Mouse (Mus musculus) thymus, postnatal 36 days (tissue): ENCODE measurements around the gene Cmah.

Experiments used
- DNase-seq, 2 experiments: peaks; one replicate each; pipeline ENCODE4 v3.0.0; 2022; ENCODE audit warnings: mixed read lengths in 2 of 2

Cmah gene

DNA sequence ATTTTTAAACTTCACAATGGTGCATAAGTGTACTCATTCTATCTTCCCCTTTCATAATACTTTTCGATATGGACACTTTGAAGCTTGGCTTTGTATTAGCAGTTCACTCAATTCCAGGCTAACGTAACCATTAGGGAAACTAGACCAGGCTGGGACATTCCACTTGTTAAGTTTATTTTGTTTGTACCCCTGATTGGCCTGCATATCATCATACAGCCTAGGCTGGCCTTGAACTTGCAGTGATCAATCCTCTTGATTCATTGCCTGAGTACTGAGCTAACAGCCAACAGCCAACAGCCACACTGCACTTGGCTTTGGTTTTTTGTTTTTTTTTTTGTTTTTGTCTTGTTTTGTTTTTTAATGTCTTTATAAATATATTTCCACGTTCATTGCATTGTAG lies 157.6 kb downstream of the Cmah start:
- no peak for DNase-seq

DNA sequence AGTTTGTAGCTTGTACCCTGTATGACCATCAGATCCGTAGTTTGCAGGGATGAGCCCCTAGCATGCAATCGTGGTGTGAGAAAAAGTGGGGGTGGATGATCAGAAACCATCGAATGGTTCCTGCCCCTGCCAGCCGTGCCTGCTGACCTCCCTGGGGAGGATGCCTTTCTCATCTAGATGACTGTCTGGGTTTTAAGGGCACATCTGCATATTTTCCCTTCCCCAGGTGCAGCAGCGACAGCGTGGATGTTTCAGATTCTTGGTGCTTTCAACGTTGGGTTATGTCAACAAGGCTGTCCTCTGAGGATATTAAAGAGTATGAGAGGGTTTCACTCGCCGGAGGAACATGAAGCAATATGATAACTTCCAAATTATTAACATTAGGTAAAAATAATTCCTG lies 158.8 kb downstream of the Cmah start:
- no peak for DNase-seq

DNA sequence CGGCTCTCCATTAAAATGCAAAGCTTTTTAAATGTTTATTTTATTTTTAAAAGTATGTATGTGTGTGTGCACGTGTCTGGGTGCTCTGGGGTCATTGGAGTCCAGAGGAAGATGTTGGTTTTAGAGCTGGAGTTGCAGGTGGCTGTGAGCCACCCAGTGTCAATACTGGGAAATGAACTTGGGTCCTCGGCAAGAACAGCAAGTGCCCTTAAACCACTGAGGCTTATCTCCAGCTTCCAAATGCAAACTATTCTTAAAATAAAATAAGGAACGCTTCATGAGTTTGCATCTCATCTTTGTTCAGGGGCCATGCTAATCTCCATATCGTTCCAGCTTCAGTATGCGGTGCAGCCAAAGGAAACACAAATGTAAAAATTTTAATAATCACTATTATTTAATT lies 159.2 kb downstream of the Cmah start:
- DNase-seq = no peak

DNA sequence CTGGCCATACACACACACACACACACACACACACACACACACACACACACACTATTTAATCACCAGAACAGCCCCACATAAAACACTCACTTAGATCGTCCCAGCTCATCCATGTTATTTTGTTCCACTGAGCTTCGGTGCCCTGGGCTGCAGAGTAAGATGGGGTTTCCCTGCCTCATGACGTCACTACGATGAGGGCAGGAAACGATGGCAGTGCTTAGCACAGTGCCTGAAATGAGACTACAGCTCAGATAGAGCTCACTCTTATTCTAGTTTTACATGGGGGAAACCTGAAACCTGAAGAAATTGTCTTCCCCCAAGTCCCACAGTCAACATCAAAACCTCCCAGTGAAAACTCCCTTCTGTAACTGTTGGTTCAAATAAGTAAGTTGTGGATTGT lies 159.9 kb downstream of the Cmah start:
- DNase-seq = no peak

DNA sequence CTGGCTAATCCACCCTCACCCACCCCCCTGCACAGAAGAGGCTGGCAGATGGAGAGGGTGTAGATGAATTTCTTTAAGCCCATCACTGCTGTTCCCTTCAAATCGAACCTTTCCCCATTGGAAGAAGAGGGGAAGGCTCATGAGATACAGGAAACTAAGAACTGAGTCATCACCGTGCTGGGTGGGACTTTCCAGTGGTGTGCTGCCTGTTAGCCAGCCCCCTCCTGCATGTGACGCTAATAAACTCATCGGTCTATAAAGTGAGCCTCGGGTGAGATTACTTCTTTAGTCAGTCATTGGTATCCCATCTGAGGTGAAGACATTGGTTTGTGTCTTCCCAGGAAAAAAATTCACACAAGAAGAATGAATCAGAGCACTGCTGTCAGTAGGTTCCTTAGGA lies 160.3 kb downstream of the Cmah start:
- DNase-seq = no peak

DNA sequence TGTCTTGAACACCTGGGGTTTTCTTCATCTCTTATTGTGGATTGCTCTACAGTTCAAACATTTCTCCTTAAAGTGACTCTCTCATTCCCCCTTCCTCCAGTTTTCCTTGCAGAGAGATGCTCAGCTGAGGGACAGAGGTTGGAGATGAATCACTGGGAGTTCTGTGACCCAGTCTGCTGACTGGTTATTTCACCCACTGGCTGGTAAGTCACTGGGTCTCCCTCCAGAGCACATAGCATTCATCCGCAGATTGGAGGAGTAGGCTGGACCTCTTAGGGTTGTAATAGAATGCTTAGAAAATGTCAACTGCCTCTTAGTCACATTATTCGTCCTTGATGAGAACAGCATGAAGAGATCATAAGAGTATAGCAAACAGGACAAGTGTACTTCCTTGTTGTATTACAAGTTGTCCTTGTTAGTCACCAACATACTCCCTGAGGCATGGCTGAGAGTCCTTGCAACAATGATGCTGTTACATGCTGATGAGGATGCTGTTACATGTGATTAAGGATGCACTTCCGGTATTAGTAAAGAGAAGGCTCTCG lies 161.4 kb downstream of the Cmah start:
- DNase-seq = no peak

DNA sequence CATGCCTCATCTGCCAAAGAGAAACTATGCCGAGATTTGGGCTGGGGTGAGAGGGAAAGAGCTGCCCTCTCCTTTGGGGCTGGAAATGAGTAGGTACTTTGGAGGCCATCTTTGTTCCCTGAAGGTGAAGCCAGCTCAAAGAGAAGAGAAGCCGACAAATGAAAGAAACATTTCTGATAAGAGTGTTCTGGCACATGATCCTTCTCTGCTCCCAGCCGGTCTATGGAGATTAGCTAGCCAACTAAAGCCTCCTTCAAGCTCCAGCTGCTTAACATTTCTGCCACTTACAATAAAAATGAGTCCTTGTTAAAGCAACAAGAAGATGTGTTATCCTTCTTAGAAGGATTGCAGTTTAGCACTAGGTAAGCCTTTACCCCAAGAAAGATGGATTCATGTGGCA lies 162.3 kb downstream of the Cmah start:
- DNase-seq = no peak

DNA sequence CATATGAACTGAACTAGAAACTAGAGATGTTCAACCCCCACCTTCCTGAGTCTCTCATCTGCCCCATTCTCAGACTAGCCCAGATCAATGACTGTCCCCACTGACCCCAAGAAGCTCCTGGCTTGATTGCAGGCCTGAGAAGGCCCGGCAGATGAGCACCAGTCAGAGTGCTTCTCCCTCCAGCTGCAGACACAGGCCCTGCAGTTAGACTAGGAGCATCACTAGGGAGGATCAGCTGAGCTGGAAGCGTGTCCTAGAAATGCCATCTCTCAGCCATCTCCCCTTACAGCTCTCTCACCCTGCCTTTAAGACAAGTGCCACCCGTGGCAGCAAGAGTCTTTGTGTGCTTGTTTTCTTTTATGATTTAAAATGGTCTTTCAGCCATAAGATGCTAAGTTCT lies 162.8 kb downstream of the Cmah start:
- DNase-seq = no peak

DNA sequence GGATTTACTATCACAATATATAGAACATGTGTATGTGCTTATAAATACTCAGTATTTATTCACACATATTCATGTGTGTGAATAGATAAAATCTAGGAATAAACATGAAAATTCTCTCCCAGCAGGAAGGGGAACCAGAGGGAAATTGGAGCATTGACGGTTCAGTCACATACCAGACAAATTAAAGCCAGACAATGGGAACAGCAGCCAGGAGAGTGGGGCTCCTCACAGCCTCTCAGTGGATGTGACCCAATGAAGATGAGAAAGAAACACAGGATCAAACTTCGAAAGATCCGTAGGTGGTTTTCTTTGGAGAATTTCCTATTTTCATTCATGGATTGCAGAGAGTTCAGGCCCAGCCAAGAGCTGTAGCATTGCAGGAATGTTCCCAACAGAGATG lies 163.9 kb downstream of the Cmah start:
- DNase-seq = no peak

DNA sequence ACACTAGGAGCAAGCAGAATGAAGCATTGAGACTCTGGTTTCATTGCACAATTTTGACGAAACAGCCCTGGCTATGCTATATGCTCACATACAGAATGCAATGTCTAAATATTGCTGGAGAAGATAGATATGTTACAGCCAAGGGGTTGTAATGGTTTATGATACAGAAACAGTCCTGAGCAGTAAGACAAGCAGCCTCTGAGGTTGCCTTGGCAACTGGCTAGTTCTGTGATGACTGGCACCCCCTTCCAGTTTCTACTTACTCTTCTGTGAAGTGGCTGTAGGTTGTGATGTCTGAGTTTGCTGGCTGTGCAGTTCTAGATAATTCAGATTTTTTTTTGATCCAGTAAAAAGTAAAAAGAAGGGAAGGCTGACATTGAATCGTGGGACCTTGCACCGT lies 166.6 kb downstream of the Cmah start:
- no peak for DNase-seq

DNA sequence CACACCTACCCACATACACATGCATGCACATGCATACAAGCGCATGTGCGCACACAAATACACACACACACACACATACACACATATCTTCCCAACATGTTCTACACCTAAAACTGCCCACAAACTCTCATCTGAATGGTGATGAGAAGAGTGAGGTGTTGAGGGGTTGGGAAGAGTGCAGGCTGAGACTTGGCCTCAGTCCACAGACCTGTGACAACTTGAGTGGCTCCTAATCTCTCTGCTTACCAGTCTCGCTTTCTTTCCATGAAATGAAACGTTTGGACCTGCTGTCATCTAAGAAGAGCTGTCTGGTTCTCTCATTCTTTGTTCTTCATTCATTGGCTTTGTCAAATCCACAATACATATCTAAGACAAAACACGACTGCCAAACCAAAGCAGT lies 169.1 kb downstream of the Cmah start:
- DNase-seq = no peak

DNA sequence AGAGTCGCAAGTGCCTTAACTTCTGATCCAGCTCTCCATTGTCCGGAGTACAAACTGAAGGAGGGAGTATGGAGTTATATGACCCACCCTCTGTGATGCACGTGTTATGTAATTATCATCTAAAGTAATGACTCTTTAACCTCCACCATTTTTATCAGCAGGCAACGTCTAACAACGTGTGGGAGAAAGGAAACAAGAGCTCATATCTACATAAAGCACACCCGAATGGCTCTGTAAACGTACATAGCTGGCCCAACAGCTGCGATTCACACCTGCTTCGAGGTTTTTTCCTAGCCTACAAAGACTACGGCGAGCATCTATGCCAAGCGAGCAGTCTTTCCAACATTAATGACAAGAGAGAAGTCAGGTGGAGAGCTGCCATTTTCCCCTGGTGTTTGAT lies 169.8 kb downstream of the Cmah start:
- peak in 1 of 2 experiments; percentile 36 for DNase-seq

DNA sequence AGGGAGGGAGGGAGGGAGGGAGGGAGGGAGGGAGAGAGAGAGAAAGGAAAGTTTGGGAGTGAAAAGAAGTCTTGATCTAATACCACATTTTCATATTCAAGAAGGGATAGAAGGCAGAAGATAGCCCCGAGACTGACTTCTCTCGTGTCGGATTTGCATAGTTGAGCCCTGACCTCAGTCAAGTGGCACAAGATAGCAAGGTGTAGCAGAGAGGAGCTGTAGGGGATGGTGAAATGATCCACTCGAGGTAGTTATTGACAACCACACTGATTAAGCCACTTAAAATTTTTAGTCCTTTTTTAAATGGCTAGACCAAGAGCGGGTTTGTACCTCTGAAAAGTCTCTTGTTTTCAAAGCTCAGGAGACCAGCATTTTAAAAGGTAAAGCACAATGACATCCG lies 171.1 kb downstream of the Cmah start:
- no peak for DNase-seq

DNA sequence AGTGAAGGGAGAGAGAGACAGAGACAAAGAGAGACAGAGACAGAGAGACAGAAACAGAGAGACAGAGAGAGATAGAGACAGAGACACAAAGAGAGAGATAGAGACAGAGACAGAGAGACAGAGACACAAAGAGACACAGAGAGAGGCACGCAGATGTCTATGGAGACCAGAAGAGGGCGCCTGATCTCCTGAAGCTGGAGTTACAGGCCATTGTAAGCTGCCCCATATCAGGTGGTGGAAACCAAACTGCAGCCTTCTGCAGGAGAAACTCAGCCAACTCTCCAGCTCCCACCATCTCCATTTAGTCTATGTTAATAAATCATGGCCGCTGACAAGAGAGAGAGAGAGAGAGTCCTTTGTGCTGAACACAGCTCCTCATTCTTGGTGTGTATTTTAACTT lies 172.3 kb downstream of the Cmah start:
- peak; percentile 21 to 29 for DNase-seq

DNA sequence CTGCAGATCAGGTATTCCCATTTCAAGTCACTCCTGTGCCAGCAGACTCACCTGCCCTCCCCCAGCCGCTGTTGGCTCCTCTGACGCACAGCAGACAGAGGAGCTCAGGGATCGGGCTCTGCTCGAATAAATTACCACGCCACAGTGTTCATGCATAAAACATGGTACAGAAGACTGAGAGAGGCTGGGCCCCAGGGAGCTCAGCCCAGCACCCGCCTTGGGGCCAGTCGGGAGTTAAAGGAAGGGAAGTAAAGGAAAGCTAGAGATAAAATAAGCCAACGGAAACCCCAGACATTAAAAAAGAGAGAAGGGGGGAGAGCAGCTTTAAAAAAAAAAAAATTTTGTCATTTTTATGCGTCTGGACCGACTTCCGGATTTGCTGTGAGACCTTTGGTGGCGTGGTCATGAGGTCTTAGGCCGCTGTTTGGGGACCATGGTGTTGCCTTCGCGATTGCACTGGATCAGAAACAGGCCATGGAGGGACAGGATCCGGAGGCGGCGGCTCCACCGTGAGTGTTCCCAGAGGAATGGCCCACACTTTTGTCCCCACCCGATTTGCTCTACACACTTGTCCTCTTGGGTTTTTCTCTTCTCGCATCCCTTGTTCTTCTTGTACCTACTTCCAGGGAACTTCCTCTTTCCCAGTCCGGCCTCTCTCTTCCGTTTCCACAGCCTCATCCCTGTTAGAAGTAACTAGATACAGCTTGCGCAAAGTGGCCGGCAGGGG lies 174.1 kb downstream of the Cmah start:
- peak; percentile 22 to 26 for DNase-seq

DNA sequence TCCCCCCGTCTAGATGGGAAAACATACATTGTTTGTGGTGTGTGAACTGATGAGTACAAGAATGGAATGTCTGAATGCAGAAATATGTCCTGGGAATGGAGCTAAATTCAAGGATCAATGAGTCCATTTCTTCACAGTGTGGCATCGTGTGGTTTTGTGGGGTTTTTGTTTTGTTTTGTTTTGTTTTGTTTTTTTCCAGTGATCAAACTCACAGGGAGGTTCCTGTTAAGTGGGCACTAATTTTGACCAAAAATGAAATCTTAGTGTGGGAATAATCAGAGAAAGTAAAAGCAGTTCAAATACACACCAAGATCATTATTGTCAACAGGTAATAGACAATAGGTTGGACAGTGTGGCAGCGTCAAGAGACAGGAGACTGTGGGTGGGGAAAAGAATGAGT lies 174.7 kb downstream of the Cmah start:
- no peak for DNase-seq

DNA sequence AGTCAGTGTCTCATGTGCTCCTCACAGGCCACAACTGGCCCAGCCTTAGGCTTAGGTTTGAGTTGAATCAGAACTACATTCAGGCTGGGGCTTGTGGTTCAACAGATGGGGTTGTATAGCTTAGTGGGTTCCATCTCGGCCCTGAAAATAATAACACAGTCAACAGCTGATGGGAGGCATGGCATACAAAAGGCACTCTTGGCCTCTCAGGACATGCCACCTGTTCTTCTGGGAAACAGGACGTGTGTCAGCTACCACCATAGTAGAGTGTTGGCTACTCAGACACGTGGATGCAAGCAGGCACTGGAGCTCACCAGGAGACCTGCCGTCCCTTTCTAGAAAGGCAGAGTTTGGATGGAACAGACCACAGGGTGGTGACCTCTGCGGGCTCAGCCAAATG lies 178.6 kb downstream of the Cmah start:
- no peak for DNase-seq

DNA sequence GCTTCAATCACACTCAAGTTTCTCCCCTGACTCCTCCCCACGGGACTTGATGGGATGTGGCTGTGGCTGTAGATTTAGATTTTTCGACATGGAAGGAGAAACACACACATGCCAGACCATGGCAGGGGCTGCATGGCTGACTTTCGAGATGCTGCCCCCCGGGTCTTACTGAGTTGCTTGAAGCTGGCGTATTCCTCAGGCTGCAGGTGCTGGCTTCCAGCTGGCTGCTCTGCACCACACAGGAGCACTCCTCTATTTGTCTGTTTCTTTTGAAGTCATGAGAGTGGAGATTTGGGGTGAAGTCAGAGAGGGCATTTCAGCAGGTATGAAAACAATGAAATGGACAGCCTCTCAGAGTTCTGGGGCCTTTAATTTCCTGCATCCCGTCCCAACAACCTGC lies 180.0 kb downstream of the Cmah start:
- peak; percentile 31 to 51 for DNase-seq

DNA sequence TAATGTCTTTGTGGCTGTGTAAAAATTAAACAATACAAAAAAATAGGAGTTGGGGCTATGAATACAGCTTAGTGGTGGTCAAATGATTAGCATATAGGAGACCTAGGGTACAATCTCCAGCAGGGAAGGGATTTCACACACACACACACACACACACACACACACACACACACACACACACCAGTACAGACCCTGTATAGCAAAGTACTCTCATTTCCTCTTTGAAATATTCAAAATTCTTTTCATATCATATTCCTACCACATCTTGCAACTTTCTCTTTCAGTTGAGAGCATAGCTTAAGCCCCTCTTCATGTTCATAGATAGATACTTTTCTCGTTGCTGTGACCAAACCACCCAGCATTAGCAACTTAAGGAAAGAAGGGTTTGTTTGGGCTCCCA lies 181.7 kb downstream of the Cmah start:
- no peak for DNase-seq

DNA sequence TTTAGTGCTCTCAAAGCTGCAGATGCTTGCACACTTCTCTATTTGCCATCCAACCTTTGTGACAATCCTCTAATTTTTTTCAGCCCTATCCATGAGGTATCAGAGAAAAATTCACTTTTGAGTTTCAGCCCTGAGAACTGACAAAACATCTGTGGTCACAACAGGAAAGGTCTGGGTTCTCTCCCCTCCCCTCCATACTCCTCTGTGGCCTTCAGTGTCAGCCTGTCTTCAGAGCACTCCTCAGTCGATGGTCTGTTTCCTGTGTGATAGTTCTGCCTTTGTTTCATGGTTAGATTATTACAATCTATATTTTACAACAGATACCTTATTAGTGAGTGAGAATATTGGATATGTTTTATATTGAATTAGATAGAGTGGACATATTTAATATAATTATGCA lies 184.2 kb downstream of the Cmah start:
- DNase-seq = no peak

DNA sequence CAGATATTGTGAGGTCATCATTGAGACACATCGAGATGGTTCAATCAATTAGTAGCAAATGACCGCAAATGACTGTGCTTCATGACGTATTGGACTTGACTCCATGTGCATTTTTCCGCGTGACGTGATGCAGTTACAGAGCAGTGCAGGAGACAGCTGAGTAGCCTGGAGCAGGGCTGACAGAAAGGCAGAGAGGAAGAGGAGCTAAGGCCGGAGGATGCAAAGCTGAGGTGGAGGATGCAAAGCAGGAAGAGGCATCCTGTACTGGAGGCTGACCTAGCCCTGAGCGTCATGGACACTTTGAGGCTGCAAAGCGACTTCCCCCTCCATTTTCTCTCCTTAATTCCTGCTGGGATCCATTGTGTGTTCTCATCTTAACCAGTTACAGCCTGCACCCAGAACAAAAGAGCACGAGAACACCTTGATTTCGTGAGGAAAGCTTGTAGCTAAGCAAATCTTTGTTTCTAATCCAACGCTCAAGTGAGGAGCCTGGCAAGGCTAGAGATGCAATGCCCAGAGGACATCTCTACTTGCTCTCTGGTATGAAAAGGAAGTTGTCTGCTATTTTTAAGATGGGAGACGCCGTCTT lies 184.8 kb downstream of the Cmah start:
- DNase-seq = no peak

DNA sequence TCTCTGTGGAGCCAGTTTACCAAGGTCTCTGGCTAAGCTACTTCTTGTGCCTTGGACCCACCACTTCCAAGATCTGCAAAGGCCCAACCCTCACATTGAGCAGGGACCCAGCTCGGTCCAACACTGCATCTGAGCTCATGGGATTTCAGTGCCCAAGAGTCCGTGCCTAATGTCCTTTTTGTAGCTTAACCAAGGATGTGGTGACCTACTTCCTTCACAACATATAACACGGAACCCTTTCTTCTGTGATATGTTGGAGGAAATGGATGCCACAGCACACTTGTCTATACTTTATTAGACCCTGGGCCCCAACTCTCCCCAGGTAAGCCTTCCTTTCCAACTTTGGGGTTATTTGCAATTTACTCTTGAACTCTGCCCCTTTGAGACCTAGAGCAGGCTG lies 186.5 kb downstream of the Cmah start:
- no peak for DNase-seq

DNA sequence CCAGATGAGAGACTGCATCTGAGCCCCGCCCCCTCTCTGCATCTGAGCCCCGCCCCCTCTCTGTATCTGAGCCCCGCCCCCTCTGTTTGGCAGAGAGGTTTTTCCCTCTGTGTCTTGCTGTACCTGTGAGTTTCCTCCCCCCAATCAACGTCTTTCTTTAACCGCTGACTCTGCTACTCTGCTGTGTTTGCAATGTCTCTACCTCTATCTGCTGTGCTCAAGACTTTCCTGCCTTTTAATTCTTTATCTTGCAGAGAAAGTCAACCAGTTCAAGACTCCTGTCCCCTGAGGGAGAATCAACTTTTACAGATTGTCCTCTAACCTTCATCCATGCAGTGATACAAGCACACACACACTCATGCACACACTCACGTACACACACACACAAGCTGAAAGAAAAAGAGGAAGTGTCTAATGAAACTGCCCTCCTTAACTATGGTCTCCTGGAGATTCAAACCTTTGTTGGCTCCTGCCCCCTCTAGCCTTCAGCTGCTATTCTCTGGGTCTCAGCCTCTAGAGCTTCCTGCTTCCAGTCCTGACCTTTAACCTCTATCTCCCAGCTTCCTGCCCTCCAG lies 188.0 kb downstream of the Cmah start:
- DNase-seq = no peak

DNA sequence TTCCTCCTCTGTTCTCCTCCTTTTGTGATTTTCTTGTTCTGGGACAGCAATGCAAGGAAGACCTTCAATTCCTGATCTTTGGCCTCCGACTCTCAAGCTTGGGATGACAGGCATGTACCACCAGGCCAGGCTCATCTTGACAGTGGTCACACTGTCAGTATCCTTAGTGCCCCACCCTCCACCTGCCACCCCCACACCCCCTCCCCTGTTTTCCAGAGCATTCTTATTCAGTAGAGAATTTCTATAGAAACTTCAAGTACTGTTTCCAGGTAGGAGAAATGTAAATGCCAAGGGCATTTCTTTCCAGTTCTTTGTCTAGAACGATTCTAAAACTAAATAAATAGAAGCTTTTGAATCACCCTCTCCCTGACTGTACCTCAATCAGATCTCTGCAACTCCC lies 190.6 kb downstream of the Cmah start:
- DNase-seq = no peak

DNA sequence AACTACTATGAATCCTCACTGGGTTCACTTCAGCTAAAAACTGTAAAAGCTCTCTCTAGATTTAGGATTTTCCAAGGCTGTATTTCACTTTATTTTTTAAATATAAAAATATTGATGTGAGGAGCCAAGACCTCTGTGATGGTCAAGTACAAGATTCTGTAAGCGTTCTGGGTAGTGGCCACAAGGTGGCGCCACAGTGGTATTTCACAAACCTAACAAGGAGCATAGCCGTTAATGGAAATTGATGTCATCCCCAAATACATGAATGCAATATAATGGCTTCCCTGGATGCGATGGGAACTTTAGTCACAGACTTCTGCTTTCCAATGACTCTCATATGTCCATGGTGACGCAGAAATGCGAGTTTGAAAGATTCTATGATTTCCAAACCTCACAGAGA lies 191.7 kb downstream of the Cmah start:
- peak; percentile 62 to 64 for DNase-seq
